Mouse (Mus musculus) heart, embryonic 13.5 days (tissue): ENCODE results near the gene Crybb2. TPM values are rescaled to one million over a fixed set of nuclear protein-coding genes. Genes with fewer than 3 reads are reported as not detected.
A peak's percentile ranks its signal among the peaks of the same experiment; 100 is the strongest.

Experiments
- ATAC-seq: fragments of 200-750 bp; cut with Nextera tagmentation; 2 replicates; pipeline ENCODE4 v1.8.0; 2017; ENCODE audit warnings: moderate TSS enrichment; ENCODE audit not compliant: insufficient number of reproducible peaks, low FRiP score, low TSS enrichment; ENCODE audit errors: extremely low read depth
- H3K27ac ChIP-seq: fragments of 300-500 bp; sonication (generic); replicated peaks from 2 replicates; pipeline ENCODE4 v1.5.1; 2015; ENCODE audit warnings: moderate library complexity, mild to moderate bottlenecking, inconsistent platforms
- H3K27me3 ChIP-seq: fragments of 300-500 bp; sonication (generic); replicated peaks from 2 replicates; pipeline ENCODE4 v1.6.1; 2015; ENCODE audit warnings: mild to moderate bottlenecking, inconsistent platforms
- H3K36me3 ChIP-seq: fragments of 300-500 bp; sonication (generic); 2 replicates; pipeline ENCODE4 v1.6.1; 2015; ENCODE audit warnings: mild to moderate bottlenecking, inconsistent platforms
- H3K4me1 ChIP-seq: fragments of 300-500 bp; sonication (generic); 2 replicates; pipeline ENCODE4 v1.6.1; 2015; ENCODE audit warnings: inconsistent platforms
- H3K4me2 ChIP-seq: fragments of 300-500 bp; sonication (generic); 2 replicates; pipeline ENCODE4 v1.6.1; 2015; ENCODE audit warnings: inconsistent platforms, mild to moderate bottlenecking, moderate library complexity
- H3K4me3 ChIP-seq: fragments of 300-500 bp; sonication (generic); 2 replicates; pipeline ENCODE4 v1.5.1; 2015; ENCODE audit warnings: moderate library complexity, mild to moderate bottlenecking, inconsistent platforms
- H3K9ac ChIP-seq: fragments of 300-500 bp; sonication (generic); 2 replicates; pipeline ENCODE4 v1.6.1; 2015; ENCODE audit warnings: inconsistent platforms, mild to moderate bottlenecking, moderate library complexity
- H3K9me3 ChIP-seq: fragments of 300-500 bp; sonication (generic); 2 replicates; pipeline ENCODE4 v1.6.1; 2016; ENCODE audit warnings: inconsistent platforms
- WGBS: fragments of 180-500 bp; shearing (Covaris S2); methylation state at CpG from one replicate; pipeline ENCODE4 v1.1.7; 2015; ENCODE audit warnings: mixed read lengths; 5-methylcytosine and 5-hydroxymethylcytosine counted together
- polyA plus RNA-seq: library from polyadenylated mRNA; unstranded; fragments of >200 nt; fragmentation: Nextera tagmentation; extraction: Ambion mirVana; gene quantifications from 2 replicates; pipeline ENCODE4 v1.2.1, GENCODE M21; 2015

The Crybb2 gene
- polyA plus RNA-seq, 1 experiment from 2014 or later, result not detected

DNA sequence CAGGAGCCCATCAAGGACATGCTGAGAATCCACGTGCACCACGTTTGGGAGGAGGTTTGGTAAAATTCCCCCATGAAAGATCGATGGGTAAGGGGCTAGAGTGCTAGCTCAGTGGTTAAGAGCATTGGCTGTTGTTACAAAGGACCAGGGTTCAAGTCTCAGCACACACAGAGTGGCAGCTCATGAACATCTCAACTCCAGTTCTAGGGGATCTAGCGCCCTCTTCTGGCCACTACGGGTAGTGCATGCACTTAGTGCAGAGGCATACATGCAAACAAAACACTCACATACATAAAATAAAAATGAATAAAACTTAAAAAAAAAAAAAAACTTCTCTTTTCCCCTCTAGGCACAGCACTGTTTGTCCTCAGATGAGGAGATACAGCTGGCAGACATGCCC lies 8.8 kb upstream of the Crybb2 start:
- H3K4me2 ChIP-seq, result no peak overlapping the region
- no peak overlapping the region for H3K27ac ChIP-seq
- H3K4me1 ChIP-seq, result peaks cover 28% of the 10 kb centered on the region
- H3K36me3 ChIP-seq, result no peaks in the 10 kb centered on the region
- peaks cover 33% of the 10 kb centered on the region for H3K27me3 ChIP-seq
- WGBS, result 60% methylated on average over 5 of the region's 5 CpGs
- H3K9ac ChIP-seq, result no peak overlapping the region
- no peaks in the 10 kb centered on the region for H3K9me3 ChIP-seq
- no peak overlapping the region for H3K4me3 ChIP-seq
- ATAC-seq, result no peak

DNA sequence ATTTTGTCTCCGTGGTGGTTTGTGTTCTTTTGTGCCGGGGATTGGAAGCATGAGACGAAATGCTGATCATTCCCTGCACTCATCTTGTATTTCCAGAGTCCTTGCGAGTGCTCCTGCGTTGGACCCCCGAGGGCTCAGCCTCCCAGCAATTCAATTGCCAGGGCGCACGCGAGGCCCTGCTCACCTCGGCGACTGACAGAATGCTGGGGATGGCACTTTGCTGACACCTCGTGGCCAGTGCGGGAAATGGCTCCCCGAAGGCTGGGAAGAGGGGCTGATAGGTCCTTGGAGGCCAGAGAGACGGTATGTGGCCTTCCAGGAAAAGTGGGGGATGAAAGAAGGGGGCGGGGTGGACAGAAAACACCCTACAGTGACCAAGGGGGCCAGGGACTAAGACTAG lies 15.6 kb downstream of the Crybb2 start:
- Histone ChIP-seq H3K36me3 (no peaks in the 10 kb centered on the region), H3K9ac (no peak overlapping the region), H3K27me3 (peaks cover 40% of the 10 kb centered on the region), H3K27ac (no peak overlapping the region), H3K4me2 (no peak overlapping the region), H3K4me3 (no peak overlapping the region), H3K4me1 (peaks cover 2% of the 10 kb centered on the region; the same call in 1 of the 2 replicates), H3K9me3 (no peaks in the 10 kb centered on the region)
- WGBS, result 5% methylated on average over 16 of the region's 16 CpGs
- ATAC-seq, result no peak

DNA sequence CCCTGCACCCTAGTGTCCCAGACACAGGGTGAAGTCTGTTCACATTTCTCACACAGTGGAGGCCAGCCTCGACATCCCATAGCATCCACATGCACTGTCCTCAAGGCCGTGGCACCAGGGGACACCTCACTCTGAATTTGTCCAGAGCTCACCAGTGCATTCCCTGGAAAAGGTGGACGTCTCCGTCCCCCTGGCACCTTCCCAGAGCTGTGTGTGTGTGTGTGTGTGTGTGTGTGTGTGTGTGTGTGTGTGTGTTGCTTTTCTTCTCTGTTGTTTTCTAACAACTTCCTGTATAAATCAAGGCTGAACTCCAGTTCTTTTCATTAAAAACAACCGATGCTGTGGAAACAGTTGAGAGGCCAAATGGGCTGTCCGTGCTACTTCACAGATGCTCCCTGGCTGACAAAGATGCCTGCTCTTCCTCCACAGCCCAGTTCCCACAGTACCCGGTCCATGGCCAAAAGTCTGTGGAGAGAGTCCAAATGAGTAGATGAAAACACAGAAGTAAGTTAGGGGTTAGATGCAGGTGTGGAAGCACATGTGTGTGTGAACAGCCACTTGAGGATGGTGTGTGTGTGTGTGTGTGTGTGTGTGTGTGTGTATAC lies 19.2 kb downstream of the Crybb2 start:
- no peaks in the 10 kb centered on the region for H3K9me3 ChIP-seq
- H3K36me3 ChIP-seq, result no peaks in the 10 kb centered on the region
- peaks cover 21% of the 10 kb centered on the region; the same call in 1 of the 2 replicates for H3K27me3 ChIP-seq
- no peak for ATAC-seq
- H3K4me1 ChIP-seq, result peaks cover 2% of the 10 kb centered on the region; the same call in 1 of the 2 replicates
- no peak overlapping the region for H3K27ac ChIP-seq
- H3K4me3 ChIP-seq, result no peak overlapping the region
- 62% methylated on average over 7 of the region's 7 CpGs for WGBS
- no peak overlapping the region for H3K4me2 ChIP-seq
- no peak overlapping the region for H3K9ac ChIP-seq

DNA sequence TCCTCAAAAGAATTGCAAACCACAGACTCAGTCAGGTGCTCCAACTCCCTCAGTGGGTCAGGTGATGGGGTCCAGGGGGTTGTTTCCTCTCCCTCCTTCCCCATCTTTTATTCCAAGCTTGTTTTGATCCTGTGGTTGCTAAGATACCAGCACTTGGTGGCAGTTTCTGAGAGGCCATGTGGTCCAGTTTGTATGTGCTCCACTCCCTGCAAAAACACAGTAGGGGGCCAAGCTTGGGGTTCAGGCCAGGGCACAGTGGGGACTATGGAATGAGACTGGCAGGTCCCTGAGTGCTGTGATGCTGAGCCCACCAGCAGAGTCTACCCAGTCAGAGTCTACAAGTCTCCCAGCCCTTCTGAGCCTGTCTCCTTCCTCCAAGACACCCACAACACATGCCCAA lies 20.0 kb downstream of the Crybb2 start:
- Histone ChIP-seq H3K27ac (no peak overlapping the region), H3K27me3 (peaks cover 13% of the 10 kb centered on the region; the same call in 1 of the 2 replicates), H3K36me3 (no peaks in the 10 kb centered on the region), H3K9ac (no peak overlapping the region), H3K9me3 (no peaks in the 10 kb centered on the region), H3K4me2 (no peak overlapping the region), H3K4me3 (no peak overlapping the region), H3K4me1 (peaks cover 2% of the 10 kb centered on the region; the same call in 1 of the 2 replicates)
- ATAC-seq, result no peak

DNA sequence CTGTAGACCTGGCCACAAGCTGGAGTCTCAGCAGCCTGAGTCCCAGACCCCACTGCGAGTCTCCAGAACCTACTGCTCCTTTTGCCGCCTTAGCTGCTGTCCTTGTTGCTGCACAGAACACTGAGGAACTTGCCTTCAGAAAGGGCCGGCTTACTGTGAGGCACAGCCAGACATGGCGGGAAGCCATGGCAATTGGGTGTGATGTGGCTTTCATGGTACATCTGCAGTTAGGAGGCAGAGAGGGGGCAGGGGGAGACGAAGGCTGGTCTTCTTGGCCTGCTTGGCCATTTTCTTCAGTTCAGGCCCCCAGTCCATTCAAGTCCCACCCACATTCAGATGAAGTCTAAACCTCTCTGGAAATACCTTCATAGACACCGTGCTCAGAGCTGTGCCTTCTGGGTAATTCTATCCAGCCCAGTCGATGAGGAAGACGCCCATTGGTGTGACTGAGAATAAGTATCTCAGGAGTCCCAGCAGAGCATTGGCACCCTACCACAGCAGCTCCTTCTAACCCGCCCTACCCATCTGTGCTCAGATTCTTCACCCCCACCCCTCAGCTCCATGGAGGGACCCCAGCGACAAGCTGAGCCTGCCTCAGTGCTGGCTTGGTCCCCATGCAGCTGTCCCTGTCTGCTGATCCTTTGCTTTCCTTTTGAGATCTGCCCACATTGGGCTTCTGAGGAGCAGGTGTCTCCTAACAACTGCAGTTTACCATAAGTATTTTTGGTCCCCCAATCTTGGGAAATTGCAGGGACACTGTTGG lies 24.2 kb downstream of the Crybb2 start:
- ATAC-seq, result no peak
- Histone ChIP-seq H3K27me3 (no peaks in the 10 kb centered on the region), H3K9me3 (no peaks in the 10 kb centered on the region), H3K27ac (no peak overlapping the region), H3K9ac (no peak overlapping the region), H3K36me3 (no peaks in the 10 kb centered on the region), H3K4me3 (no peak overlapping the region), H3K4me1 (peaks cover 30% of the 10 kb centered on the region), H3K4me2 (no peak overlapping the region)
- 81% methylated on average over 10 of the region's 10 CpGs for WGBS

DNA sequence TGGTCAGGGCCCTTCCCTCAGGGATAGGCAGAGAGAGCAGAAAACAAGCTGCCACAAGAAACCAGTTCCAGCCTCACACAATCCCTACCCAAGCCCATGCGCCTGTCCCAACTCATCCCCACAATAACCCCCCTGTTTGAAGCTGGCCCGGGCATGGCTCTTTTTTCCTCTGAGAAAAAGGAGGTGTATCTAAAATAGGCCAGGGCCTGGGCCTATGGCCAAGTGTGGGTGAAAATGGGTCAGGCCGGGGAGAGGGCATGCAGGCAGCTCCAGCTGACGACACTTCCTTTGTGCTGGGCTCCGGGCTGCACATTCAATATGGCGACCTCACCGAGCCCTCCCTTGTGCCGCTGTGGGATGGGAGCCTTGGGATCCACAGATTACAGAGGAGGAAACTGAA lies 26.4 kb downstream of the Crybb2 start:
- H3K4me3 ChIP-seq, result no peak overlapping the region
- 74% methylated on average over 8 of the region's 8 CpGs for WGBS
- H3K4me2 ChIP-seq, result no peak overlapping the region
- no peaks in the 10 kb centered on the region for H3K9me3 ChIP-seq
- ATAC-seq, result no peak
- H3K27ac ChIP-seq, result 0 out of 2 replicates have a peak overlapping the region, but pooled peaks have one; percentile 24
- peaks cover 35% of the 10 kb centered on the region for H3K4me1 ChIP-seq
- H3K27me3 ChIP-seq, result no peaks in the 10 kb centered on the region
- H3K36me3 ChIP-seq, result no peaks in the 10 kb centered on the region
- H3K9ac ChIP-seq, result no peak overlapping the region

DNA sequence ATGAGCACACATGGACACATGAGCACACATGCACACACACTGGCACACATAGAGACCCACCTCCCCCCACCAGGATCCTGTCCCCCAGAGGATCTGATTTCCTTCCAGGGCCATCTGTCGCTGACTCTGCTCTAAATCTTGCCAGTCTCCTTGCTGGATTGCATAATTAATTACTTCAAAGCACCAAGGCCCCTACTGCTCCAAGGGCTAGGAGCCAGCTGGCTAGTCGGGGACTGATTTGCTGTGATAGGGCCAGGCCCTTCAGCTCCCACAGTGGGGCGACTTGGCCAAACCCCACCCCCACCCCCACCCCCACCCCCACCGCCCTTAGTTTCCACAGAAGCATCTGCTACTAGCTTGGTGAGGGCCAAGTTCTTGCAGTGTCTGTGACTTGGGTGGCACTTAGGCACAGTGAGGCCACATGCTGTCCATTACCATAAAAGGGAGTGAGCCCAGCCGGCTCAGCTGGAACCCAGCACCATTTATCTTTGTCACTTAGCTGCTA lies 28.3 kb downstream of the Crybb2 start:
- H3K4me3 ChIP-seq, result no peak overlapping the region
- no peak overlapping the region for H3K4me2 ChIP-seq
- 12% methylated on average over 5 of the region's 5 CpGs for WGBS
- no peaks in the 10 kb centered on the region for H3K27me3 ChIP-seq
- H3K4me1 ChIP-seq, result peaks cover 35% of the 10 kb centered on the region
- no peak for ATAC-seq
- H3K27ac ChIP-seq, result peak overlapping the region; percentile 33
- 0 out of 2 replicates have a peak overlapping the region, but pooled peaks have one; percentile 50 for H3K9ac ChIP-seq
- H3K36me3 ChIP-seq, result no peaks in the 10 kb centered on the region
- H3K9me3 ChIP-seq, result no peaks in the 10 kb centered on the region

DNA sequence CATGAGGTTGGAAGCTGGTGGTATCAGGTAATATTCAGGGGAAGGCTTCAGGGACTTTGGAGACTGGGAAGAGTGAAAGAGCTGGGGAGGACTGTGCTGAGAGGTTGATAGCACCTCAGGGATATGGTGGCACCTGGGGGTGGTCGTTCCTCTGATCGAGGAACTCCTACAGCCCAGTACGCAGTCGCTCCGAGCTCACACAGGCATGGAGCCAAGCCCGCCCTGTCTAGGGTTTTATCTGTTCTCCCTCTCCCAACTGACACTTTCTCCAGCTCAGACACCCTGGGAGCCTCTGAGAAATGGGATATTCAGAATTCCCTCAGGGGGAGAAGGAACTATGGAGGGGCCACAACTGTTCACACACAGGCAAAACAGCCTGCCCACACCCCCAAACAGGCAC lies 29.1 kb downstream of the Crybb2 start:
- no peaks in the 10 kb centered on the region for H3K9me3 ChIP-seq
- no peak overlapping the region for H3K4me2 ChIP-seq
- no peaks in the 10 kb centered on the region for H3K27me3 ChIP-seq
- no peak overlapping the region for H3K4me3 ChIP-seq
- WGBS, result 24% methylated on average over 6 of the region's 6 CpGs
- H3K4me1 ChIP-seq, result peaks cover 40% of the 10 kb centered on the region
- peak overlapping the region; percentile 50 for H3K9ac ChIP-seq
- H3K27ac ChIP-seq, result peak overlapping the region; percentile 33
- H3K36me3 ChIP-seq, result no peaks in the 10 kb centered on the region
- no peak for ATAC-seq

DNA sequence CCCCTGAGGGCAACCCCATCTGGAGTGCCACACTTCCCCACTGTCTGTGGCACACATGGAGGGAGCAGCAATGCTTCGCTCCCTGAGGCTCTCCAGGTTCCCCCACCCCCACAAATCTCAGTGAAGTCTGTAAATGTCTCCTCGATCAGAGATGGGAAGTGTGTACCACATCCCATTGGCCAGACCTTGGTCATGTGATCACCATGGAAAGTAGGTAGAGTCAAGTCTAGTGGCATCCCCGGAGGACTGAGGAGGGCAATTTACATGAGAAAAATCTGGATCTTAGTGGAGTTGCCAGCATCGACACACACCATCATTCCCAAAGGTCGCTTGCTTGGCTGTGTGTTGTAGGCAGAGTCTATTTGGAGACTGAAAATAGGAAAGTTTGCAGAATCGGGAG lies 31.3 kb downstream of the Crybb2 start:
- H3K4me1 ChIP-seq, result peaks cover 57% of the 10 kb centered on the region
- H3K4me2 ChIP-seq, result no peak overlapping the region
- no peaks in the 10 kb centered on the region for H3K9me3 ChIP-seq
- ATAC-seq, result no peak
- H3K27ac ChIP-seq, result no peak overlapping the region
- H3K4me3 ChIP-seq, result no peak overlapping the region
- H3K36me3 ChIP-seq, result no peaks in the 10 kb centered on the region
- WGBS, result 87% methylated on average over 6 of the region's 6 CpGs
- H3K27me3 ChIP-seq, result no peaks in the 10 kb centered on the region
- H3K9ac ChIP-seq, result no peak overlapping the region

DNA sequence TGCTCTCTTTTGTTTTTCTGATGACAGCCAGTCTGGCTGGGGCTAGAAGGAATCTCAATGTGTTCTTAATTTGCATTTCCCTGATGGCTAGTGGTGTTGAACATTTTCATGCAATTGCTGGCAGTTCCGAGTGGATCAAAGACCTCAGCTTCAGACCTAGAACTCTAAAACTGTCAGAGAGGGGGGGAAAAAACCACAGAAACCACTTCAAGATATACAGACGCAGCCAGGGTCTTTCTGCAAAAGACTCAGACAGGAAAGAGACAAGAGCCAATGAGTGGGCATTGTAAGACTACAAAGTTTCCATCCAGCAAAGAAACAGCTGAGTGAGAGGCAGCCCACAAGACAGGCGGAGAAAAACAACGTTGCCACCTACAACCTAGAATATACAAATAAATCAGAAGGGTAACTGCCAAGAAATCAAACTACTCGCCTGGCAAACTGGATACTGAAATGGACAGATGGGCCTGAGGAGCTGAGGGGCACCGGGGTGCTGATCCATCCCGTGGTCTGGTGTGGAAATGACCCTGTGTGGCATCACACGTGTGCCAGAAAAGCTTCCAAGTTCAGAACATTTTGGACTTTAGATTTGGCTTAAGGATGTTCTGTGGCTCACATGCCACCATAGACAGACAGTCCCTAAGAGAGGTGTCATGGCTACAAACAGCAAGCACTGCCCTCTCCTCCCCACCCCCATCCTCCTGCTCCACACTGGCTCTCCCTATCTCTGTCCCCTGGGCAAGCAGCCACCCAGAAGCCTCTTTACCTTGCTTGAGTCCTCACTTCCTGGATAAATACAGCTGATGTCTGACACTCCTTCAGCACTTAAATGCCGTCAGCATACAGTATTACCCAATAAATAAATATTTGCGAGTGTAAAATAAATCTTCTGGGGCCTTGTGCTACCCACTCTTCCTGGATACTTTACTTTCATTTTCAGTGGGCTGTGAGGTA lies 34.5 kb downstream of the Crybb2 start:
- H3K27ac ChIP-seq, result peak overlapping the region; percentile 22; the same call in 1 of the 2 replicates
- peaks cover 25% of the 10 kb centered on the region for H3K4me1 ChIP-seq
- no peak overlapping the region for H3K9ac ChIP-seq
- peaks cover 9% of the 10 kb centered on the region for H3K27me3 ChIP-seq
- no peak for ATAC-seq
- no peak overlapping the region for H3K4me3 ChIP-seq
- no peaks in the 10 kb centered on the region for H3K36me3 ChIP-seq
- H3K4me2 ChIP-seq, result peak overlapping the region; percentile 2; the same call in 1 of the 2 replicates
- H3K9me3 ChIP-seq, result no peaks in the 10 kb centered on the region
- WGBS, result 59% methylated on average over 10 of the region's 10 CpGs

DNA sequence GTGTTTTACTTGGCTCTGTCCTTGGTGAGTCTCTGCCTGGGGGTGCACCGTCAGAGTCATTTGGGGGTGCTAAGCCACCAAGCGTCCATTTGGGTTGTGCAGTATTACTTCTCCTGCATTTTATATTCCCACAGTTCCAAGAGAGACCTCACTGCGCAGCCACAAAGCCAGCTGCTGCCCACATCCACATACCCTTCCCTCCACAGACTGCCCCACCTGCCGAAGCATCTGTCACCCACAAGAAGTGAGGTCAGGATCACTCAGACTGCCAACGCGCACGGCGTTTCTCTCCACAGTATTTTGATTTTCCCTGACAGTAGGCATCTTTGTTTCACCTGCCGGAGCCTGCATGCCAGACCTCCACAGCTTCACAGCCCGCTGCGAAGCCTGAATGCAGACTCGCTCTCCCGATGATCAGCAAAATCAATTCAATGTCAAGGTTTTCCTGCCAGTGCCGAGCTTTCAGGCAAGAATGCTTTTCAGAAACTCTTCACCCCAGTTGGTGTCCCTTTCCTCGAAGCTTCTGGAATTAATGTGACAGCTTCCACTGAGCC lies 38.6 kb downstream of the Crybb2 start:
- Histone ChIP-seq H3K9me3 (no peaks in the 10 kb centered on the region), H3K4me1 (peaks cover 24% of the 10 kb centered on the region), H3K9ac (no peak overlapping the region), H3K4me2 (no peak overlapping the region), H3K27ac (no peak overlapping the region), H3K4me3 (no peak overlapping the region), H3K27me3 (peaks cover 9% of the 10 kb centered on the region), H3K36me3 (no peaks in the 10 kb centered on the region)
- 72% methylated on average over 15 of the region's 15 CpGs for WGBS
- no peak for ATAC-seq
